Comparison of ENCODE assay signal across 7 mouse cellular contexts in the genomic region with DNA sequence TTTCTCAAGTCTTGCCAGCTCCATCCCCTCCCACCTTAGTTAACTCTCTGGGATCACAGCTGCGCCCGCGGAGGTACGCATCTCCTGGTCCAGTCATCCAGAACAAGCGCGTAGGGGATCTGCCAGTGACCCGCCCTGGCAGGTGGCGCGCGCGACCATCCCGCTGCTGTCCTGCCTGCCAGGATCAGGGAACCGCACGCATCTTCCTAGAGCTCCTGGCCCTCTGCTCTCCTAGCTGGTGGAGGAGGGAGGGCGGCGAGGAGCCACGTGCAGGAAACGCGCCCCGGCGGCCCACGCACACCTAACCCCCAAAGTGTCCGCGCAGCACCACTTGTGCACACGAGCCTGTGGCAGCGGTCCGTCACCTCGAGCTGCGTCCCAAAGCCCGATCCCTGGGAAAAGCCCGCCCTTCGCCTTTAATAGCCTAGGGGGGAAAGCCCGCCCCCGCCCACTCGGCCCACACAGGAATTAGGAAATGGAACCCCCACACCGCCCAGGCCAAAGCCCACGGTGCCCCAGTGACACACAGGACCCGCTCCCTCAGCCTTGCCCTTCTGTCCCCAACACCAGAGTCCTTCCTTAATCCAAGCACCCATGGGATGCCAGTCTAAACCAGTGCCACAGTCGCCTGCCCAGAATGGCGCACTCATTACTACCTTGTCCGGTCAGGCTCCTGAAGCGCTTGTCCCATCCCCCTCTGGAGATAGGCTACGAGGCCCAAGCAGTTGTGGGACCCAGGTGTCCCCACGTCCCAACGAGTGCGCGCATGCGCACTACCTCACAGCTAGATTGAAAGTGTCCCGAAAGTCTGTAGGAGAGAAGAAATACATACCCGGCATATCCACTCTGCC. TPM values are rescaled to one million over a fixed set of nuclear protein-coding genes. Genes with fewer than 3 reads are reported as not detected.
A peak's percentile ranks its signal among the peaks of the same experiment; 100 is the strongest.
DNase-seq lines count a peak whose midpoint lies in the region; ATAC-seq and TF ChIP-seq lines count a peak whose summit lies in the region.

No protein-coding gene starts in this region.

- peak overlapping the region; percentile 15; the same call in 1 of the 2 replicates for H3K4me3 ChIP-seq in cortical plate, adult 2 months (ENCODE audit: insufficient read depth, low read length)
- peak overlapping the region; percentile 39 for H3K4me3 ChIP-seq in stomach, embryonic 15.5 days (replicated peaks)

- H3K9ac ChIP-seq in stomach, embryonic 15.5 days = no peak overlapping the region

- no peak for TF ChIP-seq CTCF in cortical plate, adult 2 months (IDR thresholded peaks at IDR 0.05; ENCODE audit: extremely low read depth, insufficient read depth, low read length)

- peak; percentile 58 for ATAC-seq in megakaryocyte progenitor cell, adult 5-6 weeks (replicated peaks; ENCODE audit: poor library complexity)
- peak; percentile 53; the same call in 1 of the 2 replicates for ATAC-seq in stomach, embryonic 15.5 days (ENCODE audit: insufficient read depth, low FRiP score, low read depth)

- peak overlapping the region; percentile 87 for H3K4me2 ChIP-seq in stomach, embryonic 15.5 days

- intact Hi-C loops in heart, postnatal 14 days (cut with DNase I) = no loop called here

- no peaks in the 10 kb centered on the region for H3K36me3 ChIP-seq in stomach, embryonic 15.5 days

- peak; percentile 81 for DNase-seq in ES-CJ7 (ENCODE audit: low read depth, low spot score)
- DNase-seq in heart, postnatal 14 days = peak; percentile 2 to 4
- DNase-seq in kidney, postnatal 36 days = peak; percentile 13 to 34
- DNase-seq in cerebellum, adult 9-10 months = no peak

- H3K9me3 ChIP-seq in stomach, embryonic 15.5 days = no peaks in the 10 kb centered on the region

- peaks cover 22% of the 10 kb centered on the region; the same call in 1 of the 2 replicates for H3K27me3 ChIP-seq in stomach, embryonic 15.5 days (replicated peaks)

- no peak overlapping the region for H3K27ac ChIP-seq in cortical plate, adult 2 months (ENCODE audit: insufficient read depth, low read length)
- H3K27ac ChIP-seq in stomach, embryonic 15.5 days = no peak overlapping the region

- TF ChIP-seq POLR2A in cortical plate, adult 2 months (IDR thresholded peaks at IDR 0.05; ENCODE audit: extremely low read depth, insufficient read depth, low read length) = no peak

- 27% methylated on average over 50 of the region's 50 CpGs for WGBS in stomach, embryonic 15.5 days

- H3K4me1 ChIP-seq in cortical plate, adult 2 months (ENCODE audit: control insufficient read depth, insufficient read depth, low read length) = no peaks in the 10 kb centered on the region
- no peaks in the 10 kb centered on the region for H3K4me1 ChIP-seq in stomach, embryonic 15.5 days

RNA-seq across cellular contexts. Expression of a gene that starts 46.6 kb away (rescaled TPM):
- polyA plus RNA-seq in cortical plate, adult 2 months (2012; rRNA removed) = 1.8 and 2.3 TPM in 2 replicates
- total RNA-seq in heart, postnatal 14 days (2021) = under 1 TPM; 0.48 to 0.51 TPM
- total RNA-seq in megakaryocyte progenitor cell, adult 5-6 weeks (2015) = not detected in 2 replicates
- not detected in 2 replicates for total RNA-seq in megakaryocyte progenitor cell, adult 5-6 weeks (2017)
- 1.0 and 1.5 TPM in 2 replicates for polyA plus RNA-seq in stomach, embryonic 15.5 days (2015; fragmentation: Nextera tagmentation; extraction: Ambion mirVana)
